Mouse (Mus musculus): ENCODE measurements around the gene Tmem9. TPM values are rescaled to one million over a fixed set of nuclear protein-coding genes. Genes with fewer than 3 reads are reported as not detected.

The Tmem9 gene
- 98.2 and 116 TPM in 2 replicates for polyA plus RNA-seq (2014; fragmentation: Nextera tagmentation; extraction: Ambion mirVana)

DNA sequence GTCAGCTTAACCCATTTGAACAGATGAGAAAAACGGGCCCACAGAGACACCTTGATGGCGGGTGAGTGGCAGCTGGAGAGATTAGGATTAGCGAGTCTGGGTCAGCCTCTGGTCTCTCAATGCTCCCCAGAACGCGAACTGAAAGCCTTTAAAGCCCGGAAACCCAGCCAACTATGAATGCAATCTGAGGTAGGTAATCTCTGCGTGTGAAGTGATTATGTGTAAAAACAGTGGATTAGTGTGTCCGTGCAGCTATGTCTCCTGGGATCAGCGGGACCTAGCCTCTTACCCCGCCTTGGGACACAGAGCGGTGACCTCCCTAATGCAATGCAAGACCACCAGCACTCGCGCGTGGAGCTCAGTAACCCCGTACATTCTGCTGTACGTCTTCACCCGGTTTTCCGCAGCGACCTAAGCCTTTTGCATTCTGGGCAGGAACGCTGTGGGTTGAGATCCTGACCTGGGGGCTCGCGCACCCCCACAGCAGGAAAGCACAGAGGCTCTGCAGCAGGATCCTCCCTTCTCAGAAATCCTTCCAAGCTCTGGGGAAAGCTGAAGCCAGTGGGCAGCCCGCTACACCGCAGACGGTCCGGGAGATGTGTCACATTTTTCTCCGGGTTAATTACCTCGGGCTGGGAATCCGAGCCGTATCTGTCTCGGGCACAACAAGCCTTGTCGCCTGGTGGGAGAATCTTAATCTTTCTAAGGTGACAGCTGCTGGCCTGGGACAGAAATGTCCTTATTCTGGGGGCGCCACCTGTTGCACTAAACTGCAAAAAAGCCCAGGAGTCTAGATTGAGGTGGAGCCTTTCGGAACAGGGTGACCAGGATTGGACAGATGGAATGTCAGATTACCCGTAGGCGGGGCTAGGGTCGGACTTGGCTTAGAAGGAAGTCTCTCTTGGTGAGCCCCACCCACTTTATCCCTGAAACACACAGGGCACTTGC is at the start of gene Tmem9:
Tmem9 (plus strand) TSS at position 940 of the 948 bp plus-strand sequence.
- Histone ChIP-seq H3K4me3 (replicated peaks; ENCODE audit: low read length) (peak within 1 kb of the TSS; percentile 33), H3K27me3 (ENCODE audit: control insufficient read depth, insufficient read depth, low read length) (peaks cover 16% of the 10 kb centered on the region), H3K9me3 (ENCODE audit: control insufficient read depth, low read length) (no peaks in the 10 kb centered on the region), H3K27ac (no peak within 1 kb of the TSS), H3K9ac (peak within 1 kb of the TSS; percentile 17; the same call in 1 of the 2 replicates), H3K4me2 (replicated peaks) (peak within 1 kb of the TSS; percentile 65), H3K36me3 (replicated peaks; ENCODE audit: control insufficient read depth, insufficient read depth) (no peaks in the 10 kb centered on the region), H3K4me1 (replicated peaks; ENCODE audit: control insufficient read depth, insufficient read depth, low read length) (peaks cover 8% of the 10 kb centered on the region; the same call in 1 of the 2 replicates)
- ATAC-seq (ENCODE audit: low FRiP score) (peak; percentile 79), DNase-seq (ENCODE audit: low spot score) (peak; percentile 66)
- 3% methylated on average over 37 of the region's 37 CpGs for WGBS

DNA sequence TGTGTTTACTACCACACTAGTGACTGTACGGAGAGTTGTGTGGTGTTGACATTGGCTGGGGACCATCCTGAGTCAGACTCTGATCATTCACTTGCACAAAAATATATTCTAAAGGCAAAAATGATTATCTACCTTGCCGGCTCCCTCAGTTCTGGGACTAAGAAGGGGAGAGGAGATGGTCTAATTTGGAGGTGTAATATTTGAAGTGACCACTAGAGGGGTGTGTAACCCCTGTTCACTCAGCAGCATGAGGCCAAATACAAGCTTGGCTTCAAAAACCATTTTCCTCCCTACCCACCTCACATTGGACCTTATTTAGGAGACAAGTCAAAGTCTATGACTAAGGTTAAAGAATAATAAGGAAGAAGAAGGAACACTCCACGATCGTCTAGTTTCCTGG is 49.5 kb upstream of the Tmem9 start:
- H3K4me3 ChIP-seq (replicated peaks; ENCODE audit: low read length), result no peak overlapping the region
- no peak overlapping the region for H3K27ac ChIP-seq
- WGBS, result 47% methylated on average over 4 of the region's 4 CpGs
- ATAC-seq (ENCODE audit: low FRiP score) (no peak), DNase-seq (ENCODE audit: low spot score) (peak; percentile 80)
- no peaks in the 10 kb centered on the region for H3K27me3 ChIP-seq (ENCODE audit: control insufficient read depth, insufficient read depth, low read length)
- H3K4me1 ChIP-seq (replicated peaks; ENCODE audit: control insufficient read depth, insufficient read depth, low read length), result no peaks in the 10 kb centered on the region
- no peaks in the 10 kb centered on the region for H3K9me3 ChIP-seq (ENCODE audit: control insufficient read depth, low read length)
- H3K4me2 ChIP-seq (replicated peaks), result no peak overlapping the region
- H3K36me3 ChIP-seq (replicated peaks; ENCODE audit: control insufficient read depth, insufficient read depth), result no peaks in the 10 kb centered on the region
- H3K9ac ChIP-seq, result no peak overlapping the region

DNA sequence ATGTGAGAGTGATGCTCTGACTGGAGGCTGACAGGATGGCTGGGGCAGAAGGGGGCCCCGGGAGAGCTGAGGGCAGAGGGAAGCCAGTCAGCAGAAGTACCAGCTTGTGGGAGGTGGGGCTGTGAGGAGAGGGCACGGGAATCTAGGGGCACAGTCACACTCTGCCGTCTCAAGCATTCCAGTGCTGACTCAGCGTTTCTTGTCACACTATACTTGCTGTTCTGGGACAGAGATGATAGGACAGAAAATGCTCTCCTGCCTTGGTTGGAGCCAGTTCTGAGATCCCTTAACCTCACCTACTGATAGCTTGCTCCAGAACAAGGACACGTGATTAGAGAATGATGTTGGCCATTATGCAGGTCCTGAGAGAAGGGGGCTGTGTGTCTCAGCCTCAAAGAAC is 44.8 kb upstream of the Tmem9 start:
- no peak for ATAC-seq (ENCODE audit: low FRiP score)
- H3K36me3 ChIP-seq (replicated peaks; ENCODE audit: control insufficient read depth, insufficient read depth), result no peaks in the 10 kb centered on the region
- H3K4me1 ChIP-seq (replicated peaks; ENCODE audit: control insufficient read depth, insufficient read depth, low read length), result no peaks in the 10 kb centered on the region
- no peak overlapping the region for H3K4me2 ChIP-seq (replicated peaks)
- no peaks in the 10 kb centered on the region for H3K9me3 ChIP-seq (ENCODE audit: control insufficient read depth, low read length)
- no peak overlapping the region for H3K4me3 ChIP-seq (replicated peaks; ENCODE audit: low read length)
- no peak overlapping the region for H3K9ac ChIP-seq
- H3K27me3 ChIP-seq (ENCODE audit: control insufficient read depth, insufficient read depth, low read length), result no peaks in the 10 kb centered on the region
- no peak overlapping the region for H3K27ac ChIP-seq
- 69% methylated on average over 5 of the region's 5 CpGs for WGBS
- no peak for DNase-seq (ENCODE audit: low spot score)

DNA sequence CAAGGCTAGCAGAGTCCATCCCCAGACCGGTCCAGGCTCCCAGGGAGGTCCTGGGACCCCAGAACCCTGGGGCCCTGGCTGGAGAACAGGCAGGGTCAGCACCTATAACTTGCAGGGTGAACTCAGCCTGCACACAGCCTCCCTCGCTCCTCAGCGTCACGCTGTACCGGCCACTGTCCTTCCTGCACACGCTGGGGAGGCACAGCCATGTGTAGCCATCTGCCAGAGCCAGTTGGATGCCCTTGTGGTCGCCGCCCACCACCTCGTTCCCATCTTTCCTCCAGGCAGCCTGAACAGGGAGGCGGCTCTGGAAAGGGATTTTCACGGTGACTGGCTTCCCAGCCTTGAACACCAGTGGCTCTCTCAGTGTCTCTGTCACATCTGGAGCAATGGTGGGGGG is 43.4 kb upstream of the Tmem9 start:
- Histone ChIP-seq H3K27me3 (ENCODE audit: control insufficient read depth, insufficient read depth, low read length) (no peaks in the 10 kb centered on the region), H3K9me3 (ENCODE audit: control insufficient read depth, low read length) (no peaks in the 10 kb centered on the region), H3K4me1 (replicated peaks; ENCODE audit: control insufficient read depth, insufficient read depth, low read length) (no peaks in the 10 kb centered on the region), H3K4me2 (replicated peaks) (no peak overlapping the region), H3K4me3 (replicated peaks; ENCODE audit: low read length) (no peak overlapping the region), H3K27ac (no peak overlapping the region), H3K9ac (no peak overlapping the region), H3K36me3 (replicated peaks; ENCODE audit: control insufficient read depth, insufficient read depth) (no peaks in the 10 kb centered on the region)
- DNase-seq (ENCODE audit: low spot score), result no peak
- ATAC-seq (ENCODE audit: low FRiP score), result no peak
- 60% methylated on average over 11 of the region's 11 CpGs for WGBS

DNA sequence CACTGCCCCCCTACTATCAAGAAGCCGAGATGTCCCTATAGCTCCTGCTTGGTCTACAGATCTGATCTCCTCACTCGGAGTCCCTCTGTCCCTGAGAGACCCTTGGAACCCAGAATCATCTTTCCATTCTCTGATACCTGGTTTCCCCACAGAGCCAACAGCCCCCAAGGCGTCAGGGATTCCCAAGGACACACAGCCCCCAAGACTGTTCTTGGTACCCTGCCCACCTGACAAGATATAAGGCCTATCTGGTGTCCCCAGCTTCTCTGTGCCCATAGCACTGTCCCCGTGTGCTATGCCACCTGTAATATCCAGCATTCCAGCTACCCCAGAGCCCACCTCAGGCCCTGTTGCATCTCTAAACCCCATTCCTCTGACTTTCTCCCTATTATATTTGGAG is 40.2 kb upstream of the Tmem9 start:
- Histone ChIP-seq H3K4me2 (replicated peaks) (no peak overlapping the region), H3K4me1 (replicated peaks; ENCODE audit: control insufficient read depth, insufficient read depth, low read length) (no peaks in the 10 kb centered on the region), H3K9ac (no peak overlapping the region), H3K4me3 (replicated peaks; ENCODE audit: low read length) (no peak overlapping the region), H3K9me3 (ENCODE audit: control insufficient read depth, low read length) (no peaks in the 10 kb centered on the region), H3K27me3 (ENCODE audit: control insufficient read depth, insufficient read depth, low read length) (no peaks in the 10 kb centered on the region), H3K27ac (no peak overlapping the region), H3K36me3 (replicated peaks; ENCODE audit: control insufficient read depth, insufficient read depth) (no peaks in the 10 kb centered on the region)
- 86% methylated on average over 4 of the region's 4 CpGs for WGBS
- no peak for ATAC-seq (ENCODE audit: low FRiP score)
- no peak for DNase-seq (ENCODE audit: low spot score)

DNA sequence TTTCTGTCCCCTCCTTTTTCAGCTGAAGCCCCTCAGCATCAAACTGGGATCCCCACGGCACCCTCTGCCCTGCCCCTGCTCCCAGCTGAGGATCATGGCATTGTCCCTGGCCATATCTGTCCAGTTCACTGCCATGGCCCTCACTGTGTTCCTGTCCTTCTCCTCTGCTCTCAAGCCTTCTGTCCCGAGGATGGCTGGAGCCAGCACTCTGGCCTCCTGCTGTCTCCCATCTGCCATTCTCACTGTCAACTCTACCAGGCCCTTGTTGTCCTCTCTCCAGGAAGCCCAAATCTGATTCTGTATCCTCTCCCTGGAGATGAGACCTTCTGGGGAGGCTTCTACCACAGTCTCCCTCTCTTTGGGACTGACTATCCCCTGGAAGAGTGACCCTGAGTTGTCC is 37.5 kb upstream of the Tmem9 start:
- ATAC-seq (ENCODE audit: low FRiP score), result no peak
- WGBS, result 60% methylated on average over 2 of the region's 2 CpGs

DNA sequence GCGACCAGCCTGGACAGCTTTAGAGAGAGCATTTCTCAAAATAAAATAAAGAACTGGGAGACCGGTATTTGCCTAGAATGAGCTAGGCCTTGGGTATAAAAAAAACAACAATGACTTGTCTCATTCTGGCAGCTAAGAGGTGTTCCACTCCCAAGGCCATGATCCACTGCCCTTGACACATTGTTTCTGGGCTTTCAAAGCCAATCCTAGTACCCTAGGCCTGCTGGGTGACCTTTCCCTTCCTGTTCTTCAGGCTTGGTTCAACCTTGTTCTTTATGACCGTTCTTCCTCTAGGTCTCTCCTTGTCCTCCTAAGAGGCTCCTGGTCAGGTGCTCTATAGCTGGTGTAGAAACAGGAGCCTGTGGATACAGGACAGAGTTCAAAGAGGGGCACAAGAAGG is 35.4 kb upstream of the Tmem9 start:
- no peaks in the 10 kb centered on the region for H3K4me1 ChIP-seq (replicated peaks; ENCODE audit: control insufficient read depth, insufficient read depth, low read length)
- no peak for DNase-seq (ENCODE audit: low spot score)
- H3K4me3 ChIP-seq (replicated peaks; ENCODE audit: low read length), result no peak overlapping the region
- no peak for ATAC-seq (ENCODE audit: low FRiP score)
- no peaks in the 10 kb centered on the region for H3K36me3 ChIP-seq (replicated peaks; ENCODE audit: control insufficient read depth, insufficient read depth)
- no peak overlapping the region for H3K4me2 ChIP-seq (replicated peaks)
- H3K27ac ChIP-seq, result no peak overlapping the region
- no peak overlapping the region for H3K9ac ChIP-seq
- 93% methylated on average over 3 of the region's 3 CpGs for WGBS
- H3K9me3 ChIP-seq (ENCODE audit: control insufficient read depth, low read length), result no peaks in the 10 kb centered on the region
- H3K27me3 ChIP-seq (ENCODE audit: control insufficient read depth, insufficient read depth, low read length), result no peaks in the 10 kb centered on the region

More for the DNA sequence above, 37.5 kb upstream of the Tmem9 start:
- no peak overlapping the region for H3K4me3 ChIP-seq (replicated peaks; ENCODE audit: low read length)
- H3K4me2 ChIP-seq (replicated peaks), result no peak overlapping the region
- H3K9ac ChIP-seq, result no peak overlapping the region
- no peaks in the 10 kb centered on the region for H3K36me3 ChIP-seq (replicated peaks; ENCODE audit: control insufficient read depth, insufficient read depth)
- H3K27me3 ChIP-seq (ENCODE audit: control insufficient read depth, insufficient read depth, low read length), result no peaks in the 10 kb centered on the region
- no peaks in the 10 kb centered on the region for H3K9me3 ChIP-seq (ENCODE audit: control insufficient read depth, low read length)
- H3K27ac ChIP-seq, result no peak overlapping the region
- H3K4me1 ChIP-seq (replicated peaks; ENCODE audit: control insufficient read depth, insufficient read depth, low read length), result no peaks in the 10 kb centered on the region
- DNase-seq (ENCODE audit: low spot score), result no peak

DNA sequence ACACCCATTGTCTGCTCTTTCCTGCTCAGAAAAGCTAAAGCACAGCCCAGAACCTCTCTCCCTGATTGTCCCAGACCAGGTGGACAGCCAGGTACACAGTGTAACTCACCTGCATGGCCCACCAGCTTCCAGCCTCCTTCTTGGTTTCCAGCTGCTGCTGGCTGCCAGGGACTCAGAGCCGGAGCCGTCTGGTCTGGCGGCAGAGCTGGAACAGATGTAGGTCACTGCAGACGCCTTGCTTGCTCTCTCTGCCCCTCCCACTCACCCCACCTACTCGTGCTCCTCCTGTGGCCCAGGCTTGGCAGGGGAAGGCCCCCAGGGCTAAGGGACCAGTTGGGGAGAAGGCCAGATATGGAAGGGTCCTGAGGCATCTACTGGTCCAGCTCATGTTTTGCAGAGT is 23.8 kb upstream of the Tmem9 start:
- Histone ChIP-seq H3K4me3 (replicated peaks; ENCODE audit: low read length) (no peak overlapping the region), H3K27me3 (ENCODE audit: control insufficient read depth, insufficient read depth, low read length) (no peaks in the 10 kb centered on the region), H3K9me3 (ENCODE audit: control insufficient read depth, low read length) (no peaks in the 10 kb centered on the region), H3K4me1 (replicated peaks; ENCODE audit: control insufficient read depth, insufficient read depth, low read length) (no peaks in the 10 kb centered on the region), H3K4me2 (replicated peaks) (no peak overlapping the region), H3K36me3 (replicated peaks; ENCODE audit: control insufficient read depth, insufficient read depth) (no peaks in the 10 kb centered on the region), H3K9ac (no peak overlapping the region), H3K27ac (no peak overlapping the region)
- 53% methylated on average over 5 of the region's 5 CpGs for WGBS
- DNase-seq (ENCODE audit: low spot score), result no peak
- ATAC-seq (ENCODE audit: low FRiP score), result no peak

DNA sequence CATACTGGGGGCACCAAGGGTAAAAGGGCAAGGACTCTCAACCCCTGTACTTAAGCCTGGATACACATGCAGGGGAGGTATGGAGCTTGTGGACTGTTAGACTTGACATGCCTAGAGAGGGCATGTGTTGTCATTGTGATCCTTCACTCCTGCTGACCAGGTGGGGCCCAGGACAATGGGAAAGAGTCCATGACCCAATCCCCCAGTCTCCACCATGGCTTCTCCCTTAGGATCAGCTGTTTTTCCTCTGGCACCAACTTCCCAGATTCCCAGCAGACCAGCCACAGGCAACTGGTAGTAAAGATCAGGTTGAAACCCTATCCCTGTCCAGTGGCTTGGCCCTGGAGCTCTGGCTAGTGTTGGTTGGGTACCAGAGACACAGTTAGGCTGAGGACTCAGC is 18.1 kb upstream of the Tmem9 start:
- no peak overlapping the region for H3K27ac ChIP-seq
- H3K27me3 ChIP-seq (ENCODE audit: control insufficient read depth, insufficient read depth, low read length), result no peaks in the 10 kb centered on the region
- ATAC-seq (ENCODE audit: low FRiP score) (no peak), DNase-seq (ENCODE audit: low spot score) (no peak)
- H3K9ac ChIP-seq, result no peak overlapping the region
- H3K36me3 ChIP-seq (replicated peaks; ENCODE audit: control insufficient read depth, insufficient read depth), result no peaks in the 10 kb centered on the region
- H3K4me1 ChIP-seq (replicated peaks; ENCODE audit: control insufficient read depth, insufficient read depth, low read length), result no peaks in the 10 kb centered on the region
- no peaks in the 10 kb centered on the region for H3K9me3 ChIP-seq (ENCODE audit: control insufficient read depth, low read length)
- no peak overlapping the region for H3K4me3 ChIP-seq (replicated peaks; ENCODE audit: low read length)
- no peak overlapping the region for H3K4me2 ChIP-seq (replicated peaks)

Data from hindbrain, embryonic 14.5 days (tissue).